Mouse (Mus musculus) heart, adult 2 months (tissue): ENCODE data around the gene Psmb11.

Source experiments
- CTCF ChIP-seq: fragments of 200-600 bp; IDR thresholded peaks from 2 replicates; pipeline ENCODE4 v1.8.1; 2022; ENCODE audit warnings: antibody characterized with exemption, mild to moderate bottlenecking, moderate library complexity
- EP300 ChIP-seq: fragments of 200-500 bp; IDR thresholded peaks from 2 replicates; pipeline ENCODE4 v1.6.1; 2011; ENCODE audit warnings: low read depth, low read length, control low read depth; ENCODE audit not compliant: insufficient read depth
- POLR2A ChIP-seq: fragments of 200-500 bp; IDR thresholded peaks from 2 replicates; pipeline ENCODE4 v1.6.1; 2011; ENCODE audit warnings: mild to moderate bottlenecking, low read depth, low read length, control low read depth; ENCODE audit not compliant: insufficient read depth

DNA sequence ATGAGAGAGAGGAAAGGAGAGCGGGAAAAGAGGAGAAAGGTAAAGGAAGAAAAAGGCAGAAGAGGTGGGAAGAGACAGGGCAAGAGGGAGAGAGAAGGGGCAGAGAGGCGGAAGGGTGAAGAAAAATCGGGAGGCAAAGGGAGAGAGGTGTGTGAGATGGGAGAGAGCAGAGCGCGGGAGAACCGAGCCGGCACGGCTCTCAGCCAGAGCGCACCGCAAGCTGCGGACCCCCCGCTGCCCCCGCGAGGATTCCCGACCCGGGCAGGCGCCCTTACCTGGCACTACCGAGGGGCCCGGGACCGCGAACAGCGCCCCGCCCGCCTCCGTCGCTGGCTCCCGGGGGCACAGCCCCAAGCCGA, 19.7 kb downstream of the Psmb11 start, which contains the start of gene Gm17606:
- TF ChIP-seq CTCF (no peak), POLR2A (no peak), EP300 (no peak)
